Mouse (Mus musculus) lung, adult 2 months (tissue): ENCODE data around the gene Ints5.

Experiments
- CTCF ChIP-seq: fragments of 200-500 bp; IDR thresholded peaks from 2 replicates; pipeline ENCODE4 v1.5.1; 2011; ENCODE audit warnings: mild to moderate bottlenecking, low read length, control low read depth; ENCODE audit not compliant: insufficient read depth
- POLR2A ChIP-seq: fragments of 200-500 bp; IDR thresholded peaks from 2 replicates; pipeline ENCODE4 v1.6.1; 2011; ENCODE audit warnings: low read depth, mild to moderate bottlenecking, control low read depth, low read length, borderline replicate concordance; ENCODE audit errors: extremely low read depth

DNA sequence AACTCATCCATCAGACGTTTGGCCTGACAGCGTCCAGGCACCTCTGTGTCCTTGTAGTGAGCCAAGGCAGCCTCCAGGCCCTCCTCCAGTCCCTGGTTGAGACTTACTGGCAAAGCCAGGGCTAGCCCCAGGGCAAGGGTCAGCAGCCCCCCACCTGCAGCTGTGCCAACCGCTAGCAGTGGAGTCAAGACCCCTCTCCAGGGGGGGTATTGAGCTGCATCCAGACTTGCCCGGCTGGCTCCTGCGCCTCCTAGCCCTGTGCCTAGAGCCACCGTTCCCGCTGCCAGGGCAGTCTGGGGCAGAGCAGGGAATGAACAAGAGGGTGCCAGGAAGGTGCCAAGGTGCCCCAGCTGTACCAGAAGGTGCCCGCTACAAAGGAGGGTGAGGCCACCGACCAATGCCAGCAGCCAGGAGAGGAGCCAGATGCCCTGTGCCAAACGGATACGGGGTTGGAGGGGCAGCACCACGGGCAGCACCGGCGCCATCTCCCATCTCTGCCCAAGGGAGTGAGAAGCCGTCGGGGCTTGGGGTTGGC lies 36.0 kb downstream of the Ints5 start:
- no peak for TF ChIP-seq CTCF
- TF ChIP-seq POLR2A: no peak
